Mouse (Mus musculus): ENCODE results near the gene Flvcr2. TPM values are rescaled to one million over a fixed set of nuclear protein-coding genes. Genes with fewer than 3 reads are reported as not detected.

The Flvcr2 gene
- polyA plus RNA-seq, 1 experiment from 2014 or later: 3.8 TPM

Small RNAs within 50 kb of the gene (microRNA-seq; reads per million reads assigned to microRNA genes)
- not detected for gene Gm47285

Other genes with a start within 250 kb of the Flvcr2 start
- 0.99 and 1.5 TPM in 2 replicates for gene Jdp2, start 147.5 kb upstream of the Flvcr2 start, polyA plus RNA-seq (2015; fragmentation: Nextera tagmentation; extraction: Ambion mirVana)
- gene Batf, start 59.9 kb upstream of the Flvcr2 start, polyA plus RNA-seq (2015; fragmentation: Nextera tagmentation; extraction: Ambion mirVana): 4.1 and 5.9 TPM in 2 replicates
- 125 and 127 TPM in 2 replicates for gene Erg28, start 78.0 kb downstream of the Flvcr2 start, polyA plus RNA-seq (2015; fragmentation: Nextera tagmentation; extraction: Ambion mirVana)
- gene Ttll5, start 78.1 kb downstream of the Flvcr2 start, polyA plus RNA-seq (2015; fragmentation: Nextera tagmentation; extraction: Ambion mirVana): 12.9 and 13.0 TPM in 2 replicates

Measured in limb, embryonic 15.5 days (tissue).